Mouse (Mus musculus) small intestine, adult 2 months (tissue): Measurements from ENCODE around the gene Megf11. TPM values are rescaled to one million over a fixed set of nuclear protein-coding genes. Genes with fewer than 3 reads are reported as not detected.

Source experiments
- H3K27ac ChIP-seq: fragments of 200-500 bp; 2 replicates; pipeline ENCODE4 v1.5.1; 2012; ENCODE audit warnings: low read depth, low read length, control low read depth, inconsistent platforms; ENCODE audit not compliant: insufficient read depth
- H3K27me3 ChIP-seq: fragments of 200-500 bp; 2 replicates; pipeline ENCODE4 v1.6.1; 2012; ENCODE audit warnings: mild to moderate bottlenecking, moderate library complexity, low read length, inconsistent platforms; ENCODE audit not compliant: control insufficient read depth, insufficient read depth
- H3K36me3 ChIP-seq: fragments of 200-500 bp; 2 replicates; pipeline ENCODE4 v1.6.1; 2012; ENCODE audit warnings: mild to moderate bottlenecking, low read length, control low read depth, inconsistent platforms; ENCODE audit not compliant: control insufficient read depth, insufficient read depth
- H3K4me1 ChIP-seq: fragments of 200-500 bp; 2 replicates; pipeline ENCODE4 v1.6.1; 2012; ENCODE audit warnings: low read length, inconsistent platforms, mixed read lengths; ENCODE audit not compliant: control insufficient read depth, insufficient read depth, insufficient read length
- H3K4me3 ChIP-seq: fragments of 200-500 bp; 2 replicates; pipeline ENCODE4 v1.5.1; 2012; ENCODE audit warnings: low read depth, mild to moderate bottlenecking, control low read depth, inconsistent platforms, low read length, moderate library complexity
- CTCF ChIP-seq: fragments of 200-500 bp; IDR thresholded peaks from 2 replicates; pipeline ENCODE4 v1.5.1; 2012; ENCODE audit warnings: low read depth, mild to moderate bottlenecking, control low read depth, inconsistent platforms, low read length, moderate library complexity, mixed read lengths; ENCODE audit not compliant: insufficient replicate concordance, insufficient read length; ENCODE audit errors: extremely low read depth
- POLR2A ChIP-seq: fragments of 200-500 bp; IDR thresholded peaks from 2 replicates; pipeline ENCODE4 v1.6.1; 2012; ENCODE audit warnings: low read depth, mild to moderate bottlenecking, control low read depth, inconsistent platforms, low read length, moderate library complexity
- WGBS: fragments of 180-500 bp; shearing (Covaris S2); methylation state at CpG from one replicate; pipeline ENCODE4 v1.1.7; 2018; 5-methylcytosine and 5-hydroxymethylcytosine counted together
- polyA plus RNA-seq: library from polyadenylated mRNA; depleted of rRNA; stranded (reverse); fragments of >200 nt; gene quantifications from 2 replicates; pipeline ENCODE4 v1.2.3, GENCODE M21; 2012

Megf11 gene
- polyA plus RNA-seq, 1 experiment: 0.10 TPM

DNA sequence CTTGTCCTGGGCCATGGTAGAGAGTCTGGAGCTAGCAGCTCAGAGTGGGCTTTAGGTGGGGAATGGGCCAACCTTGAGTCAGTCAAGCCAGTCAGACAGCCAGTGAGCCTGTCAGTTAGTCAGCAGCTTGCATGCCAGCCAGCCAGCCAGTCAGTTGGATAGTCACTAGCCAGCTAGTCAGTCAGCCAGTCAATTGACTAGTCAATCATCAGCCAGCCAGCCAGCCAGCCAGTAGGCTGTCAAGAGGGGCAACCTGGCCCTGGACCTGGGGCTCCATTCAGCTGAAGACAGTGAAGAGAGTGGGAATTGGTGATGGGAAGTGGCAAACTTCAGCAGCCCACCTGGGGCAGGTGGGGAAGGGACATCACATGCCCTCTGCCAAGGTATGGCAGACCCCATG, 77.4 kb downstream of the Megf11 start:
- Histone ChIP-seq H3K27me3 (no peaks in the 10 kb centered on the region), H3K4me1 (no peaks in the 10 kb centered on the region), H3K27ac (no peak overlapping the region), H3K36me3 (no peaks in the 10 kb centered on the region), H3K4me3 (no peak overlapping the region)
- TF ChIP-seq CTCF (no peak), POLR2A (no peak)

DNA sequence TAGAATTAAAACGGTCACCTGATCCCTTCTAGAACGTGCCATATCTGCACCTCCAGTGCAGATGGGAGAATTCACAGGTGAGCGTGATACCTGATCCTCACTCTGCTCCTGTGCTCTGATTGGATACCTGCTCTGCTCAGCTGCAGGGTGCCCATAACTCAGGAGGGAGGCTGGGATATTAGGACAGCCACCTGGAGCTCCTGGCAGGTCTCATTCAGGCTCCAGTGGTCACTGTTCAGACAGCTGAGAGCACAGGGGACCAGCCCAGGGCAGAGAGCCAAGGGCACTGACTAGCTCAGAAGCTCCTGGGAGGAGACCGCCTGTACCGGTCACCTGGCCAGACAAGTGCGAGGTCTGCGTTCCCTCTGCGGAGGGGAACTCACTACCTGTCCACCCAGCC, 80.7 kb downstream of the Megf11 start:
- Histone ChIP-seq H3K27me3 (no peaks in the 10 kb centered on the region), H3K27ac (no peak overlapping the region), H3K4me1 (no peaks in the 10 kb centered on the region), H3K4me3 (no peak overlapping the region), H3K36me3 (no peaks in the 10 kb centered on the region)
- no peak for TF ChIP-seq POLR2A
- no peak for TF ChIP-seq CTCF
- WGBS: 49% methylated on average over 8 of the region's 8 CpGs

DNA sequence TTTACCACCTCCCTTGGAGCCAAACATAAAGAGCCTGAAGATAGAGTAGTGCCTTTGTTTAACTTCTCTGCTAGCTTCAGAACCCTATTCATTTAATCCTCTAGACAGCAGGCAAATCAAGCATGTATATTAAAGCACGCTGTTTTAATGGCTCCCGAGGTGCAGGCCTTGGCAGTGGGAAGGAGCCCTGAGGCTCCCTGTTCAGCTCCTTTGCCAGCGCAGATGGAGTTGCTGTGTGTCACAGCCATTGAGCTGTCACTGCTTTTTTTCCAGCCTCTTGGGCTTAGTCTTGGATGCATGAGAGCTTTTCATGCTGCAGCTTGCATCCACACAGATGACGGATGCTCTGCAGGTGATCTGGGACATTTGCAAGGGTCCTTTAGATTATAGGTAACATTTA, 81.1 kb downstream of the Megf11 start:
- no peaks in the 10 kb centered on the region for H3K27me3 ChIP-seq
- no peak overlapping the region for H3K27ac ChIP-seq
- TF ChIP-seq POLR2A: no peak
- no peak for TF ChIP-seq CTCF
- H3K4me3 ChIP-seq: no peak overlapping the region
- 61% methylated on average over 4 of the region's 4 CpGs for WGBS
- H3K36me3 ChIP-seq: no peaks in the 10 kb centered on the region
- H3K4me1 ChIP-seq: no peaks in the 10 kb centered on the region

DNA sequence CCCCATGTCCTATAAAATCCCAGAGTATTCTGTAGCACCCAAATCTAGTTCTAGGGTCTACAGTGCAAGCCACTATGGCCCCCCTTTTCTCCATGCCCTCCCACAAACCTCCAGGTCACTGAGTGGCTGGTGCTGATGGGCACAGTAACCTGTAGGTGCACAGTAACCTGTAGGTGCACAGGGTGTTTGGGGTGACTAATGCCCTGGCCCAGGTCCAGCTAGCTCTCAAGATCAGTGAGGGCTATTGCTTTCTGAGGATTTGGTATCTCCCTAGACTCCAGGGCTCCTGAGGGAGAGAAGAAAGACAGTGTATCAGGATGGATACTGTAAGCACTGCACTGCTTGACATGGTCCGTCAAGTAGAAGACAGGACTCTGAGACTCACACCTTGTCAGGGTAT, 85.4 kb downstream of the Megf11 start:
- Histone ChIP-seq H3K36me3 (no peaks in the 10 kb centered on the region), H3K27ac (no peak overlapping the region), H3K27me3 (no peaks in the 10 kb centered on the region), H3K4me3 (no peak overlapping the region), H3K4me1 (no peaks in the 10 kb centered on the region)
- WGBS: 97% methylated on average over 1 of the region's 1 CpGs
- TF ChIP-seq POLR2A (no peak), CTCF (no peak)

DNA sequence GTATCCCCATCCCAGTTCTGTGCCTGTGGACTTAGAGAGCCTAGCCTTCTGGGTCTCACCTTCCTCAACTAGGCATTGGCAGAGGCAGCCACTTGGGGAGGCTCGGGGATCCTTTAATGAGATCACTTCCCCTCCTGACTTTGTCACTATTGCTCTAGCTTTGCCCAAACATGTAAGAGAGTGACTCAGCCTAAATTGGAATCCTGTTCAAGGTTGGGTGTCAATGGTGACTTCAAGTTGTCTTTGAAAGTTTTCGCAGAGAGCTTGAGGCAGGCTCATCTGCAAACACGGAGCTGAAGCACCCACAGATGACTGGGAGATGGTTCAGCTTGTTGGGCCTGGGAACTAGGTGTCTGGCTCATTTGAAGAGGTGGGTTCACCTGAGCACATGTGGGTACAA, 85.9 kb downstream of the Megf11 start:
- no peaks in the 10 kb centered on the region for H3K27me3 ChIP-seq
- H3K27ac ChIP-seq: no peak overlapping the region
- TF ChIP-seq CTCF: no peak
- no peak for TF ChIP-seq POLR2A
- H3K36me3 ChIP-seq: no peaks in the 10 kb centered on the region
- 74% methylated on average over 3 of the region's 3 CpGs for WGBS
- H3K4me1 ChIP-seq: no peaks in the 10 kb centered on the region
- H3K4me3 ChIP-seq: no peak overlapping the region

DNA sequence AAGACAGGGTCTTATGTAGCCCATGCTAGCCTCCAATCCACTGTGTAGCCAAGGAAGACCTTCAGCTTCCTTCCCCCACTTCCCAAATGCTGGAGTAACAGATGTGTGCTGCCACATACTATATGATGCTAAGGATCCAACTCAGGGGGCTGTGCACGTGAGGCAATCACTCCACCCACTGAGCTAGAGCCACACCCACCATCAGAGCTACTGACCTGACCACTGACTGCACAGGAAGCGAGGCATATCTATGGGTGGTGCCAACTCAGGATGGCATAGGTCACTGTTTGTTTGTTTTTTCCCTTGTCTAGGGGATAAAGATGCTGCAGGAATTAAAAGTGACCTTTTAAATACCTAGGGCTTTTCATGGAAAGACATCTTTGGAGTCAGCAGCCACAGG, 86.7 kb downstream of the Megf11 start:
- no peak for TF ChIP-seq POLR2A
- TF ChIP-seq CTCF: no peak
- Histone ChIP-seq H3K4me3 (no peak overlapping the region), H3K27me3 (no peaks in the 10 kb centered on the region), H3K36me3 (no peaks in the 10 kb centered on the region), H3K27ac (no peak overlapping the region), H3K4me1 (no peaks in the 10 kb centered on the region)
- WGBS: 15% methylated on average over 2 of the region's 2 CpGs

DNA sequence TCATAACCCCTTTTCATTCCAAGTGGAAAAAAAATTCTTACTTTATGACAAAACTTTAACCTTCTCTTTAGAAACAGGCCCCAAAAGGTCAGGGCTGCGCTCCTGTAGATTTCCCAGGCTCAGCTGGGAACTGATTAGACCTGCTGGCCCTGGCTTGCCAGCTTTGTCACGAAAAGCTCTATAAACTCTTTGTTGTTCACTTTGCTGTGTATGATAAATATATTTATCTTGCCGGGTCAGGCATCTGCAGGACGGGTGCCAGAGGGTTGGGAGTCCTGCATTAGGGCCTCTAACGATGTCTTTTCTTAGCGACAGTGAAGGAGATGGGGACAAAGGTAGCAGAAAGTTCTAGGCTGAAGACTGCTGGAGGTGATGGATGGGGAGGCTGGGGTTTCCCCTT, 87.3 kb downstream of the Megf11 start:
- 23% methylated on average over 6 of the region's 6 CpGs for WGBS
- no peak overlapping the region for H3K4me3 ChIP-seq
- no peak for TF ChIP-seq POLR2A
- no peak for TF ChIP-seq CTCF
- no peak overlapping the region for H3K27ac ChIP-seq
- no peaks in the 10 kb centered on the region for H3K36me3 ChIP-seq
- no peaks in the 10 kb centered on the region for H3K27me3 ChIP-seq
- H3K4me1 ChIP-seq: no peaks in the 10 kb centered on the region

DNA sequence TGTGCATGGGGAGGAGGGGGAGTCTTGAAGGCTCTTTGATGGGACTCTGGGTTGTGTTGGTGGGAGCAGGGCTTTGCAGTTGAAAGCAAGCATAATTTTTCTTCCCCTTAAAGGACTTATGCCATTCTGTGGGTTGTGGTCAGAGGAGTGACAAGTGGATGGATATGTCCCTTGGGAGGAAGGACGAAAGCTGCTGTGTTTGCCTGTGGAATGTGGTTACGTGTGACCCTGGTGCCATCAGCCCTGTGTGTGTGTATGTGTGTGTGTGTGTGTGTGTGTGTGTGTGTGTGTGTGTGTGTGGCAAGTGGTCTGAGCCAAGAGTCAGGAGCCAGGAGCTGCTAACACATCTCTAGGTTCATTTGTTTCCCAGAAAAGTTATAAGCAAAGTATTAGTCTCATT, 87.7 kb downstream of the Megf11 start:
- H3K4me1 ChIP-seq: no peaks in the 10 kb centered on the region
- no peaks in the 10 kb centered on the region for H3K27me3 ChIP-seq
- TF ChIP-seq POLR2A: no peak
- no peaks in the 10 kb centered on the region for H3K36me3 ChIP-seq
- WGBS: 46% methylated on average over 2 of the region's 2 CpGs
- no peak overlapping the region for H3K27ac ChIP-seq
- no peak overlapping the region for H3K4me3 ChIP-seq

DNA sequence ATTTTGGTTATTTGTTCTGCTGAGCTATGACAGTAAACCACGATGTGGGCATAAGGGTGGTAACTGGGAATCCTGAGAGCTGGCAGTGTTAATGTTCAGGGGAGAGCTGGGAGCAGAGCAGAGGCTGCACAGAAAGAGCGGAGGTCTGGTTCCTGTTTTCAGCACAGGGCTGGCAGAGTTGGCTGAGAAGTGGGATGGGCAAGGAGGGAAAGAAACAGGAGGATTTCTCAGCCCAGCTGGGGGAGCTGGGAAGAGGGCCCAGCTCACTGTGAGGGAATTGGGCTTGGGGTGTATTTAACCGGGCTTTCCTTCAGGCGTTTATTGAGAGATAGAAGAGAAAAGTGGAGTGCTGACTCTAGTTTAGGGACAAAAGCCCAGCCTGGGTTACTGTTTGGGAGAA, 88.3 kb downstream of the Megf11 start:
- H3K4me1 ChIP-seq: no peaks in the 10 kb centered on the region
- H3K36me3 ChIP-seq: no peaks in the 10 kb centered on the region

More for the DNA sequence above, 88.3 kb downstream of the Megf11 start:
- TF ChIP-seq CTCF (no peak), POLR2A (no peak)
- no peak overlapping the region for H3K4me3 ChIP-seq
- no peak overlapping the region for H3K27ac ChIP-seq
- WGBS: 54% methylated on average over 4 of the region's 4 CpGs
- no peaks in the 10 kb centered on the region for H3K27me3 ChIP-seq
